Mouse (Mus musculus): ENCODE results near the gene C2cd5. TPM values are rescaled to one million over a fixed set of nuclear protein-coding genes. Genes with fewer than 3 reads are reported as not detected.
A peak's percentile ranks its signal among the peaks of the same experiment; 100 is the strongest.
"Not testable (repeated sequence)": the region's sequence is repeated elsewhere in the genome, so short reads cannot be mapped to it uniquely, and the experiment has no call there.

Gene C2cd5
- 10 to 100 TPM; 14.6 to 16.9 TPM for total RNA-seq (2021)

GRCm38 (mm10) chr6:143099681-143100382 lies at the start of gene C2cd5:
TSS of gene C2cd5 (minus strand) at chr6:143100141.
- intact Hi-C loops (cut with DNase I): loop anchor here (2.0 to 5.0 kb wide), 3 partner anchors 63 to 75 kb away; partner anchors contain the start of gene Etnk1
- peak; percentile 96 to 98 for DNase-seq

- DNase-seq: no peak
- intact Hi-C loops (cut with DNase I): no loop called here
Measured at GRCm38 (mm10) chr6:143148868-143149267, 48.9 kb upstream of the C2cd5 start.

GRCm38 (mm10) chr6:143146756-143147155 lies 46.8 kb upstream of the C2cd5 start:
- peak; percentile 23 to 30 for DNase-seq
- intact Hi-C loops (cut with DNase I): no loop called here

DNA sequence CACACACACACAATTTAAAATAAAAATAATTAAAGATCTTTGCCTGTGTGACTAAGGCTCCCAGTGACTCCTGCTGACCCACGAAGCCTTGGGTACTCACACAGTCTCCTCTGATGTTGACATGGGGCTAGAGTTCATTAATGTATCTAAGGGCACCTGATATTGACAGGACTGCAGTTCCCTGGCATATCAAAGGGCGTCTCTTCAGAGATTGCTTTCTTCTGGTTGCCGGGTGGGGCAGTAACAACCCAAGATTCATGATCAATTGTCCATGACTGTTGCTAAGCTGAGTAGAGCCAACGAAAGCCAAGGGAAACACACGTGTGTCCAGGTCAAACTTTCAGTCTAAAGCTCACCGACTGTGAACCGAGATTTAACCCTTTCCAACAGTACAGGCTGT lies 45.1 kb upstream of the C2cd5 start:
- intact Hi-C loops (cut with DNase I): no loop called here
- no peak for DNase-seq

- intact Hi-C loops (cut with DNase I): no loop called here
- DNase-seq: no peak
Measured at GRCm38 (mm10) chr6:143144556-143144955, 44.6 kb upstream of the C2cd5 start.

- intact Hi-C loops (cut with DNase I): no loop called here
- no peak for DNase-seq
Measured at GRCm38 (mm10) chr6:143143775-143144273, 43.9 kb upstream of the C2cd5 start.

DNA sequence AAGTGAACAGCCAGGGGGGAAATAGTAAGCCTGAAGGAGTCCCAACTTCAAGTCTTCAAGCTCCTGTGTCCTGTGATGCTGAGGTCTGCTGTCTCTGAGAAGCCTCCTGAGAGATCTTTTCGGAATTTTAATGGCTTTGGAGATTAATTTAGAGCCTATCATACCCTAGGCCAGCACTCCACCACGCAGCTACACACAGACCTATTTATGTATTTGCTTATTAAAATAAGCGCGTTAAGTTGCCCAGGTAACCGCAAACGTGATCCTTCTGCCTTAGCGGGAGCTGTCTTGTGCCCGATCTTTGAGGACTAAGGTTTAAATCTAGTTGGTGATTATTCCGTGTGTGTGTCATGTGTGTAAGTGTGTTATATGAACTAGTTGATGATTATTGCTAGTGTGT lies 43.4 kb upstream of the C2cd5 start:
- intact Hi-C loops (cut with DNase I): no loop called here
- DNase-seq: no peak

DNA sequence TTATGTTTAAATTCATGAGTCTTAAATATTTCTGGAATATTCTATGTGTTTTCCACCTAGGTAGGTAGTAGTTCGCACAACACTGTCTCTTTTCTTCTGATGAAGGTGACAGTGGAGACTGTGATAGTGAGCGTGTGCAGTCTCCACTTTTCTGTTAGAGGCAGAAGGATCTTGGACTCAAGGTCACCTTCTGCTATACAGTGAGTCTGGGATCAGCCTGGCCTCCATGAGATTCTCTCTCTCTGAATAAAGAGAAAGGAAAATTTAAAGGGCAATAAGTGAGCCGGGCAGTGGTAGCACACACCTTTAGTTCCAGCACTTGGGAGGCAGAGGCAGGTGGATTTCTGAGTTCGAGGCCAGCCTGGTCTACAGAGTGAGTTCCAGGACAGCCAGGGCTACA lies 42.9 kb upstream of the C2cd5 start:
- intact Hi-C loops (cut with DNase I): no loop called here
- no peak for DNase-seq

GRCm38 (mm10) chr6:143141624-143142592 lies 42.0 kb upstream of the C2cd5 start:
- DNase-seq; intact Hi-C loops (cut with DNase I): not testable (repeated sequence)

DNA sequence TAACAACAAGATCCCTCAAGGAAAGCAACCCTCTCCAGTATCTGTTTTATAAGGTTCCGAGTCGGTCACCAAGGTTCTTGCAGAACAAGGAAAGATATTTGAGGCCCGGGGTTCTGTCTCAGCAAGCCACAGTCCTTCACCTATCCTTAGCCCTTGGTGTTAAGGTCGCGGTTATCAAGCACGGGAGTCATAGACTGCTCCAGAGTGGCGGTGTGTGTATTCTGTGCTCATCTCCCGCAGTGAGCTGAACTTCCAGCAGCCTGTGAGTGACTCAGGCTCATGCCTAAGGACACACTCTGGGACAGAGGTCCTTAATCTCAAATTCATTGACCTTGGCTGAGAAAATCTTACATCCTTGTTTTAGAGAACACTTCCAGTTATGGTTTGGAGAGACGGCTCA lies 40.9 kb upstream of the C2cd5 start:
- intact Hi-C loops (cut with DNase I): no loop called here
- no peak for DNase-seq

GRCm38 (mm10) chr6:143139417-143139816 lies 39.5 kb upstream of the C2cd5 start:
- DNase-seq: no peak
- intact Hi-C loops (cut with DNase I): no loop called here

GRCm38 (mm10) chr6:143137341-143137740 lies 37.4 kb upstream of the C2cd5 start:
- intact Hi-C loops (cut with DNase I): no loop called here
- no peak for DNase-seq

- intact Hi-C loops (cut with DNase I): no loop called here
- no peak for DNase-seq
Measured at GRCm38 (mm10) chr6:143136688-143137087, 36.7 kb upstream of the C2cd5 start.

- intact Hi-C loops (cut with DNase I): no loop called here
- DNase-seq: no peak
Measured at GRCm38 (mm10) chr6:143135097-143135496, 35.2 kb upstream of the C2cd5 start.

DNA sequence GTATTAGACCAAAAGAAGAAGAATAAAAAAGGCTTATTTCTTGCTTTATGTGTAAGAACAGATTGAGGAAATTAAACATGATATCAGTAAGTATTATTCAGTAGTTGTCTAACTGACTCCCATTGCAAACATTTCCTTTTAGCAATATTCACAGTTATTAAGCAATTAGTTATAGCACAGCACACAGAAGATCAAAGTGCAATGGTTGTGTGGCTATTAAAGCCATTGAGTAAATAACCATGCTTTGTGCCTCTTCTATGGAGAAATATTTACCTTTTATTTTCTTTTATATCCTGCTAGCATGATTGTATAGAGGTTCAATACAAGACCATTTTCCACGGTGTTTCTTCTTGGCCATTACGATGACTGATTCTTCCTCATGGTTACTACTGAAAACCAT lies 33.2 kb upstream of the C2cd5 start:
- no peak for DNase-seq
- intact Hi-C loops (cut with DNase I): no loop called here

DNA sequence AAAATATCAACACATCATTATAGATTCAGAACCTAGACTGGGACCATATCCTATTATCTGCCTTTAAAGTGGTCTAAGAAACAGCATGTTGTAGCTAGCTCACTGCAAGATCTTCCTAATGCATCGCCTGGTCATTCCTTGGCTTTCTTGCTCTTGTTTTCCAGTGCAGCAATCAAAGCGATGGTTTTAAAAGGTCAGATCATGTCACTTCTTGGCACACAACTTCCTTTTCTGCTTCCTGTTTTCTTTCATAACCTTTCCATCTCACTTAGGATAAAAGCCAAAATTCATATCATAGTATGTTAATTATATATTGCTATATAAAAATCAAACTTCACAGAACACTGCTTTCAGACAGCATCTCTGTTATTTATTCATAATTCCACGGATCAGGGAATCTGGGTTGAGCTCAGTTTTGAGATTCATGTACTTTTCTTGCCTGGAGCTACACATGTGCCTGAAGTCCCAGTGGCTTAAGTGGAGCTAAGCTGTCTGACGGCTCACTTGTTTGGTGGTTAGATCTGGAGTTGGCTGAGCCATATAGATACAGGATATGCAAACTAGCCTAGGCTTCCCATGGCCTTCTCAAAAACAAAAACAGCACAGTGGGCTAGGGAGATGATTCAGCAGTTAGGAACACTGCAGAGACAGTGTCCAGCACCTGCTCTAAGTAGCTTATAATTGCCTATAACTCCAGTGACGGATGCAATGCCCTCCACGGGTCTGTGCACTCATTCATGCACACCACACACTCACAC lies 32.1 kb upstream of the C2cd5 start:
- intact Hi-C loops (cut with DNase I): no loop called here
- DNase-seq: no peak

DNA sequence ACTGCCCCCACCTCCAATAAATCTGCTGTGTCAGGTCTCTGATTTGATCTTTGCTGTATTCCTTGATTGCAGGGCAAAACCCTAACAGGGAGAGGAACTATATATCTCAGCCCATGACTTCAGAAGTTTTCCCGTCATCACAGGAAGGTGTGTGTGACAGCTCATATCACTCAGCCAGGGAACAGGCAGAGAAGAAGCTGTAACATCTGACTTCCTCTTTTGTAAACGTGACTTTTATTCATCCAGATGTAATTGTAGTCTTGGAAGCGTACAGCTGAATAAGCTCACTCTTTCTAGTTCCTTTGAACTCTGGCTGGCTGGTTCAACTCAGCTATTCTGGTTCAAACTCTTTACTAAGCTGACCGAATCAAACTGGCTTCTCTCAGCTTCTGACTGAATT lies 30.5 kb upstream of the C2cd5 start:
- no peak for DNase-seq
- intact Hi-C loops (cut with DNase I): no loop called here

DNA sequence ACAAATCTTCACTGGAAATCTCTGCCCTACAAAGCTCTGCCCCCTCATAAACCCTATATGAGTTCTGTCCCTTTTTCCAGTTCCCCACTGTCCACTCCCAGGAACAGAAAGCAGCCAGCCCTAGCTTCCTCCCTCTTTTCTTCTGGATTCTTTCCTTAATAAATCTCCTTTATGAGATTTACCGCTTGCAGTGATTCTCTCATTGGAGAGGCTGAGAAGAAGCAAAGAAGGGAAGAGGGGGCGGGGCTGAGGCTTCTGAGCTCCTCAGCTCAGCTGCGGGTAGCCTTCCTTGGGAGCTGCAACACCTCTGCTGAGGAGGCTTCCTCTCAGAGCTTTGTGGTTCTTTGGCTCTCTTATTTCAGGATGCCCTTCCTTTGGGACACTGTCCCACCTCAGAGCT lies 30.0 kb upstream of the C2cd5 start:
- DNase-seq: no peak
- intact Hi-C loops (cut with DNase I): no loop called here

GRCm38 (mm10) chr6:143129466-143129865 lies 29.5 kb upstream of the C2cd5 start:
- intact Hi-C loops (cut with DNase I): no loop called here
- DNase-seq: no peak

GRCm38 (mm10) chr6:143125721-143126120 lies 25.8 kb upstream of the C2cd5 start:
- intact Hi-C loops (cut with DNase I): no loop called here
- no peak for DNase-seq

DNA sequence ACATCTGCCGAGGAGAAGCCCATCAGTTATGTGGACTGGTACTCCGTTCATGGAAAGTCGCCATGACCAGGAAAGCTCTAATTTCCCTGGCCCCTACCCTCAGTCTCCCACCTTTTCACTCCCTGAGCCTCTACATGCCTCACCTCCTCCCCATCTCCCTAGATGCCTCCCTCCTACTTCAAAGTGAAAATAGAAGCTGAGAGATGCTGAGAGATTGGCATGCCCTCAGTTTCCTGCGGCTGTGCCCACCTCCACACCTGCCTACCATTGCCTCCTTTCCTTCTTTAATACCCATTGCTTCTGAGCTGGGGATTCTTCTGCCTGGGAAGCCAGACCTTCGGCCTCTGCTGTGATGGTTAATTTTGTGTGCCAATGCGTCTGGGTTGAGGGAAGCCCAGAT lies 19.4 kb upstream of the C2cd5 start:
- DNase-seq: no peak
- intact Hi-C loops (cut with DNase I): no loop called here
